Mouse (Mus musculus) hindbrain, postnatal 0 days (tissue): ENCODE data around the gene Gale. TPM values are rescaled to one million over a fixed set of nuclear protein-coding genes. Genes with fewer than 3 reads are reported as not detected.
A peak's percentile ranks its signal among the peaks of the same experiment; 100 is the strongest.

Experiments used
- ATAC-seq: fragments of 200-750 bp; cut with Nextera tagmentation; 2 replicates; pipeline ENCODE4 v1.8.0; 2017; ENCODE audit warnings: mild to moderate bottlenecking, moderate TSS enrichment, moderate library complexity
- DNase-seq: peaks from one replicate; pipeline ENCODE4 v3.0.0-alpha.2; 2015; ENCODE audit warnings: low spot score
- H3K27ac ChIP-seq: fragments of 300-500 bp; sonication (generic); 2 replicates; pipeline ENCODE4 v1.5.1; 2014; ENCODE audit warnings: mild to moderate bottlenecking
- H3K27me3 ChIP-seq: fragments of 300-500 bp; sonication (generic); 2 replicates; pipeline ENCODE4 v1.6.1; 2014; ENCODE audit warnings: low read length, mixed read lengths; ENCODE audit not compliant: insufficient read depth
- H3K36me3 ChIP-seq: fragments of 300-500 bp; sonication (generic); 2 replicates; pipeline ENCODE4 v1.6.1; 2014; ENCODE audit warnings: low read length, mixed read lengths; ENCODE audit not compliant: insufficient read depth
- H3K4me1 ChIP-seq: fragments of 300-500 bp; sonication (generic); 2 replicates; pipeline ENCODE4 v1.6.1; 2014; ENCODE audit warnings: antibody characterized with exemption, low read length, mixed read lengths; ENCODE audit not compliant: insufficient read depth
- H3K4me2 ChIP-seq: fragments of 300-500 bp; sonication (generic); 2 replicates; pipeline ENCODE4 v1.6.1; 2014; ENCODE audit warnings: low read depth, mild to moderate bottlenecking, low read length, moderate library complexity, mixed read lengths
- H3K4me3 ChIP-seq: fragments of 300-500 bp; sonication (generic); 2 replicates; pipeline ENCODE4 v1.5.1; 2014; ENCODE audit warnings: low read length
- H3K9ac ChIP-seq: fragments of 300-500 bp; sonication (generic); replicated peaks from 2 replicates; pipeline ENCODE4 v1.6.1; 2014; ENCODE audit warnings: mild to moderate bottlenecking, low read length, moderate library complexity, mixed read lengths
- H3K9me3 ChIP-seq: fragments of 300-500 bp; sonication (generic); 2 replicates; pipeline ENCODE4 v1.6.1; 2016; ENCODE audit warnings: low read length, mixed read lengths
- CTCF ChIP-seq: IDR thresholded peaks from 2 replicates; pipeline ENCODE4 v1.5.1; 2016; ENCODE audit warnings: antibody characterized with exemption, control low read depth, low read depth
- WGBS: fragments of 180-500 bp; shearing (Covaris S2); extraction: QIAGEN DNeasy Blood & Tissue Kit; methylation state at CpG from one replicate; pipeline ENCODE4 v1.1.7; 2014; 5-methylcytosine and 5-hydroxymethylcytosine counted together
- polyA plus RNA-seq: library from polyadenylated mRNA; unstranded; fragments of >200 nt; fragmentation: Nextera tagmentation; extraction: Ambion mirVana; gene quantifications from 2 replicates; pipeline ENCODE4 v1.2.1, GENCODE M21; 2015
- total RNA-seq: library from RNA; depleted of rRNA; stranded (reverse); fragments of >200 nt; gene quantifications from 2 replicates; pipeline ENCODE4 v1.2.3, GENCODE M21; 2014

The Gale gene
- total and polyA plus RNA-seq, 2 experiments from 2014 or later = 39.8 to 41.2 TPM

GRCm38 (mm10) chr4:135986301-135986942, 22.9 kb downstream of the Gale start:
- Histone ChIP-seq H3K4me3 (peak overlapping the region; percentile 84), H3K9me3 (no peaks in the 10 kb centered on the region), H3K9ac (peak overlapping the region; percentile 89), H3K27ac (peak overlapping the region; percentile 80), H3K36me3 (peaks cover 12% of the 10 kb centered on the region), H3K4me1 (peaks cover 12% of the 10 kb centered on the region), H3K4me2 (peak overlapping the region; percentile 99), H3K27me3 (no peaks in the 10 kb centered on the region)
- ATAC-seq = no peak; the same call in 1 of the 2 replicates
- DNase-seq = peak; percentile 16
- TF ChIP-seq CTCF = no peak
- 5% methylated on average over 20 of the region's 23 CpGs for WGBS

- peak; percentile 37 for TF ChIP-seq CTCF
Measured at GRCm38 (mm10) chr4:135986943-135987710, 23.6 kb downstream of the Gale start, which contains the start of gene Pithd1. TSS of gene Pithd1 (minus strand) at chr4:135987264.

GRCm38 (mm10) chr4:135987714-135988113, 24.2 kb downstream of the Gale start:
- H3K4me1 ChIP-seq = peaks cover 12% of the 10 kb centered on the region
- ATAC-seq (no peak), DNase-seq (no peak)
- WGBS = 65% methylated on average over 9 of the region's 9 CpGs
- peak overlapping the region; percentile 89 for H3K9ac ChIP-seq
- H3K27me3 ChIP-seq = no peaks in the 10 kb centered on the region
- peak overlapping the region; percentile 99 for H3K4me2 ChIP-seq
- H3K9me3 ChIP-seq = no peaks in the 10 kb centered on the region
- peaks cover 12% of the 10 kb centered on the region for H3K36me3 ChIP-seq
- peak overlapping the region; percentile 80; the same call in 1 of the 2 replicates for H3K27ac ChIP-seq
- H3K4me3 ChIP-seq = peak overlapping the region; percentile 84
- TF ChIP-seq CTCF = no peak

More at GRCm38 (mm10) chr4:135986943-135987710, 23.6 kb downstream of the Gale start, which contains the start of gene Pithd1:
- Histone ChIP-seq H3K9ac (peak within 1 kb of the TSS; percentile 89), H3K9me3 (no peaks in the 10 kb centered on the region), H3K4me2 (peak within 1 kb of the TSS; percentile 99), H3K27me3 (no peaks in the 10 kb centered on the region), H3K36me3 (peaks cover 12% of the 10 kb centered on the region), H3K4me3 (peak within 1 kb of the TSS; percentile 84), H3K27ac (peak within 1 kb of the TSS; percentile 80), H3K4me1 (peaks cover 12% of the 10 kb centered on the region)
- WGBS = under 1% methylated on average over 75 of the region's 81 CpGs
- ATAC-seq = peak; percentile 96
- DNase-seq = peak; percentile 97

GRCm38 (mm10) chr4:135993941-135994340, 30.4 kb downstream of the Gale start:
- TF ChIP-seq CTCF = no peak
- ATAC-seq (no peak), DNase-seq (no peak)
- Histone ChIP-seq H3K4me3 (no peak overlapping the region), H3K4me2 (no peak overlapping the region), H3K36me3 (no peaks in the 10 kb centered on the region), H3K27me3 (no peaks in the 10 kb centered on the region), H3K27ac (no peak overlapping the region), H3K9ac (no peak overlapping the region), H3K4me1 (no peaks in the 10 kb centered on the region), H3K9me3 (no peaks in the 10 kb centered on the region)
- 95% methylated on average over 6 of the region's 6 CpGs for WGBS

- Histone ChIP-seq H3K36me3 (no peaks in the 10 kb centered on the region), H3K27me3 (no peaks in the 10 kb centered on the region), H3K9ac (no peak overlapping the region), H3K27ac (no peak overlapping the region), H3K4me1 (no peaks in the 10 kb centered on the region), H3K9me3 (no peaks in the 10 kb centered on the region), H3K4me3 (no peak overlapping the region), H3K4me2 (no peak overlapping the region)
- ATAC-seq (no peak), DNase-seq (no peak)
- TF ChIP-seq CTCF = no peak
- WGBS = 85% methylated on average over 4 of the region's 4 CpGs
Measured at GRCm38 (mm10) chr4:135995118-135995517, 31.6 kb downstream of the Gale start.

- DNase-seq = no peak
- Histone ChIP-seq H3K4me1 (no peaks in the 10 kb centered on the region), H3K36me3 (peaks cover 62% of the 10 kb centered on the region), H3K9ac (no peak overlapping the region), H3K4me3 (no peak overlapping the region), H3K27me3 (no peaks in the 10 kb centered on the region), H3K4me2 (no peak overlapping the region), H3K9me3 (no peaks in the 10 kb centered on the region), H3K27ac (no peak overlapping the region)
- ATAC-seq = no peak
- TF ChIP-seq CTCF = no peak
- 84% methylated on average over 5 of the region's 5 CpGs for WGBS
Measured at GRCm38 (mm10) chr4:136004107-136004675, 40.7 kb downstream of the Gale start.
